Mouse (Mus musculus): ENCODE results near the gene Smarcb1.

GRCm38 (mm10) chr10:75878836-75879235 is 42.6 kb downstream of the Smarcb1 start:
- TF ChIP-seq POLR2A (IDR thresholded peaks at IDR 0.05; ENCODE audit: low read depth, low read length) (no peak), CTCF (IDR thresholded peaks at IDR 0.05; ENCODE audit: extremely low read depth, insufficient read length, insufficient replicate concordance, low read depth, low read length) (no peak)

All from small intestine, adult 2 months (tissue).